Comparison of ENCODE assay signal across 22 mouse cellular contexts in the genomic region with DNA sequence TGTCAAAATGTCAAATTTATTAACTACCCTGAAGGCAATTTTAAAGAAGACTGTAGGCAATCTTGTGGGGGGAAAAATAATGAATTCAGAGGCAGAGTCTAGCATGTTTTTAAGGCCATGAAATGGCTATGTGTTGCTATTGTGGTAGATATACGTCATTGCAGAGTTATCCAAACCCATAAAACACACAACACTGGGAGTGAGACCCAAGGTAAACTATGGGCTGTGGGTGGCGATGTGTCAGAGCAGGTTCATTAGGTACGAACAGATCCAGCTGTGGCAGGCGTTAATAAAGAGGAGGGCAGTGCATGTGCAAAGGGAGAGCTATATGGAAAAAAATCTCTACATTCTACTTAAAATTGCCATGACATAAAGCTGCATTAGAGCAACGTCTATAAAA.
DNase-seq lines count a peak whose midpoint lies in the region; ATAC-seq and TF ChIP-seq lines count a peak whose summit lies in the region.
"Had no signal": no experiment of that assay in that cellular context is flagged by ENCODE, and none has a peak within 500 bp of the region (broad histone marks: within the 10 kb centered on the region; RNA-seq: fewer than 3 reads in every experiment).

No protein-coding gene starts in this region.

- no peaks in the 10 kb centered on the region for H3K27me3 ChIP-seq in limb, embryonic 12.5 days
- H3K27me3 ChIP-seq in limb, embryonic 10.5 days (ENCODE audit: low read depth, poor library complexity, severe bottlenecking): no peaks in the 10 kb centered on the region
- no peaks in the 10 kb centered on the region for H3K27me3 ChIP-seq in limb, embryonic 14.5 days (ENCODE audit: control insufficient read depth, insufficient read depth, low read length)
- H3K27me3 ChIP-seq: embryonic facial prominence, embryonic 13.5 days; embryonic facial prominence, embryonic 15.5 days; forebrain, embryonic 12.5 days had no signal

- WGBS in limb, embryonic 12.5 days: 45% methylated on average over 5 of the region's 5 CpGs
- 85% methylated on average over 5 of the region's 5 CpGs for WGBS in limb, embryonic 10.5 days
- WGBS in limb, embryonic 14.5 days: 29% methylated on average over 5 of the region's 5 CpGs

- no peak overlapping the region for H3K4me2 ChIP-seq in limb, embryonic 12.5 days
- no peak overlapping the region for H3K4me2 ChIP-seq in limb, embryonic 14.5 days (replicated peaks; ENCODE audit: low read depth, low read length, severe bottlenecking)
- H3K4me2 ChIP-seq: embryonic facial prominence, embryonic 13.5 days; embryonic facial prominence, embryonic 15.5 days; forebrain, embryonic 12.5 days had no signal

- peak; percentile 76 for ATAC-seq in limb, embryonic 12.5 days (ENCODE audit: insufficient number of reproducible peaks, insufficient read depth, low FRiP score, low TSS enrichment, low read depth)
- peak; percentile 75 for ATAC-seq in limb, embryonic 14.5 days (ENCODE audit: low FRiP score, low read depth)
- ATAC-seq: forebrain, embryonic 14.5 days; forebrain, embryonic 16.5 days had no signal

- no peaks in the 10 kb centered on the region for H3K9me3 ChIP-seq in limb, embryonic 12.5 days
- H3K9me3 ChIP-seq in limb, embryonic 10.5 days (replicated peaks): no peaks in the 10 kb centered on the region
- no peaks in the 10 kb centered on the region for H3K9me3 ChIP-seq in limb, embryonic 14.5 days (ENCODE audit: control insufficient read depth, low read length)
- H3K9me3 ChIP-seq: embryonic facial prominence, embryonic 13.5 days; embryonic facial prominence, embryonic 15.5 days; forebrain, embryonic 10.5 days; forebrain, embryonic 12.5 days had no signal

- no peak overlapping the region for H3K27ac ChIP-seq in limb, embryonic 12.5 days
- H3K27ac ChIP-seq in limb, embryonic 10.5 days: no peak overlapping the region
- H3K27ac ChIP-seq in limb, embryonic 14.5 days (replicated peaks; ENCODE audit: low read depth, low read length): peak overlapping the region; percentile 26; the same call in 1 of the 2 replicates
- H3K27ac ChIP-seq: embryonic facial prominence, embryonic 13.5 days; embryonic facial prominence, embryonic 15.5 days; forebrain, embryonic 10.5 days; forebrain, embryonic 12.5 days had no signal

- no peak overlapping the region for H3K4me3 ChIP-seq in limb, embryonic 12.5 days (replicated peaks)
- no peak overlapping the region for H3K4me3 ChIP-seq in limb, embryonic 10.5 days
- H3K4me3 ChIP-seq in limb, embryonic 14.5 days (replicated peaks; ENCODE audit: low read length): no peak overlapping the region
- H3K4me3 ChIP-seq: embryonic facial prominence, embryonic 13.5 days; embryonic facial prominence, embryonic 15.5 days; erythroblast, embryonic 14.5 days; forebrain, embryonic 10.5 days; forebrain, embryonic 12.5 days had no signal

- H3K36me3 ChIP-seq in limb, embryonic 12.5 days: no peaks in the 10 kb centered on the region
- H3K36me3 ChIP-seq in limb, embryonic 10.5 days: no peaks in the 10 kb centered on the region
- H3K36me3 ChIP-seq in limb, embryonic 14.5 days (ENCODE audit: control insufficient read depth, insufficient read depth, low read length): no peaks in the 10 kb centered on the region
- H3K36me3 ChIP-seq: embryonic facial prominence, embryonic 13.5 days; embryonic facial prominence, embryonic 15.5 days; forebrain, embryonic 10.5 days; forebrain, embryonic 12.5 days had no signal

- no peaks in the 10 kb centered on the region for H3K4me1 ChIP-seq in limb, embryonic 12.5 days (replicated peaks)
- H3K4me1 ChIP-seq in limb, embryonic 10.5 days: no peaks in the 10 kb centered on the region
- no peaks in the 10 kb centered on the region; the same call in 1 of the 2 replicates for H3K4me1 ChIP-seq in limb, embryonic 14.5 days (ENCODE audit: control insufficient read depth, insufficient read depth, low read length)
- H3K4me1 ChIP-seq: embryonic facial prominence, embryonic 13.5 days; embryonic facial prominence, embryonic 15.5 days; forebrain, embryonic 10.5 days; forebrain, embryonic 12.5 days had no signal

- H3K9ac ChIP-seq in limb, embryonic 12.5 days (replicated peaks): no peak overlapping the region
- no peak overlapping the region for H3K9ac ChIP-seq in limb, embryonic 14.5 days (ENCODE audit: low read depth, low read length, severe bottlenecking)
- H3K9ac ChIP-seq: embryonic facial prominence, embryonic 13.5 days; embryonic facial prominence, embryonic 15.5 days; forebrain, embryonic 12.5 days had no signal

- DNase-seq in limb, embryonic 10.5 days (ENCODE audit: low spot score): no peak
- DNase-seq in limb, embryonic 14.5 days (ENCODE audit: low spot score): peak; percentile 12
- DNase-seq in right cerebral cortex, postnatal 14 days: no peak
- no peak for DNase-seq in layer of hippocampus, adult 8-10 months (ENCODE audit: low spot score in 2 of 2)
- DNase-seq: adrenal gland, adult 2 months; adrenal gland, postnatal 10 days; adrenal gland, postnatal 25 days; cerebellum, adult 11 months; cerebellum, adult 18-20 months; cerebellum, adult 8-10 months; cerebellum, adult 9-11 months; cerebellum, postnatal 14 days; cerebellum, postnatal 36 days; embryo, embryonic 11 days had no signal

- no peak for TF ChIP-seq POLR2A in limb, embryonic 14.5 days (IDR thresholded peaks at IDR 0.05; ENCODE audit: borderline replicate concordance, extremely low read depth, insufficient read depth, insufficient read length)
